Mouse (Mus musculus) A20 (cell line): ENCODE results near the gene Rasgef1a.

Experiments
- DNase-seq: peaks from one replicate; pipeline ENCODE4 v3.0.0-alpha.2; 2011; ENCODE audit warnings: low read depth, low spot score

The Rasgef1a gene

DNA sequence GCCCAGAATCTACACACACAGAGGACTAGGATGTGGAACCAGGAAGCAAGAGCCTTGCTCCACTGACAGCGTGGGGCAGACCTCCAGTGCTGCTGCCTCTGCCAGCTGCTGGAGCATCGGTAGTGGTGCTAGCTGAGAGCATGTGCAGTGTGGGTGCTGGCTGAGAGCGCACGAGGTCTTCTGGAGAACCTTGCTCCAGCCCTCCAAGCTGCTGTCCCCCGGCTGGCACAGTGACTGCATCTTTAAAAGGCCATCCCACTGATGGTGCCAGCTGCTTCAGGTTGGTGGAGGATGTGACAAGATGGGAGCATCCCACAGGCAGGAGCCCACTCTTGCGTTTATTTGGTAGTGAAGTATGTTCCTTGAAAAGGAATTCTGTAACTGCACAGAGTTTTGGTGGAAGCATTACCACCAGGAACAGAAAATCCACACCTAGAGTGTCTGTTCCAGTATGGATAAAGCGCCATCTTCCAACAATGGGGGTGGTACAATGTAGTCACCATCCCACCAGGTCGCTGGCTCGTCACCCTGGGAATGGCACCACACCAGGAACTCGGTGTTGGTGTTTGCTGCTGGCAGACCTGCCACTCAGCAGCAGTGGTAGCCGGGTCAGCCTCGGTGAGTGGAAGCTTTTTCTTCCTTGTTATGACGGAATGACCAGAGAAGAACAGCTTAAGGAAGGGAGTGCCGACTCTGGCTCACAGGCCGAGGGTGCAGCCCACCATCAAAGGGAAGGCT is 11.8 kb downstream of the Rasgef1a start:
- no peak for DNase-seq

DNA sequence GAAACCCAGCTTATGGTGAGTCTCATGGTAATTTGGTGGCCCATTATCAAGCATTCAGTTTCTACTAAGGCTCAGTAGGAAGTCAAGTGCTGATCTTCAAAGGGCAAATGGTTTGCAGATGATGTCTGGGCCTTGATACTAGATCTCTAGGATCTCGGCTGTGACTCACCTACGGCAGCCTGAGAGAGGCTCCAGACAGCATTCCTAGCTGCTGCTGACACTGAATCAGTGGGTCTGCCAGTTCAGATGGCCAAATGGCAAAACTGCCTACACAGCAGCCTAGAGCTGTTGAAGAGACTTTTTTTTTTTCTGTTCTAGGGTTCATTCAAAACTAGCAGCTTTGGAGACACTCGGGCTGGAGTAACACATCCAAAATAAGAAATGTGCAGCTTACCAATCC is 15.8 kb downstream of the Rasgef1a start:
- DNase-seq, result no peak

DNA sequence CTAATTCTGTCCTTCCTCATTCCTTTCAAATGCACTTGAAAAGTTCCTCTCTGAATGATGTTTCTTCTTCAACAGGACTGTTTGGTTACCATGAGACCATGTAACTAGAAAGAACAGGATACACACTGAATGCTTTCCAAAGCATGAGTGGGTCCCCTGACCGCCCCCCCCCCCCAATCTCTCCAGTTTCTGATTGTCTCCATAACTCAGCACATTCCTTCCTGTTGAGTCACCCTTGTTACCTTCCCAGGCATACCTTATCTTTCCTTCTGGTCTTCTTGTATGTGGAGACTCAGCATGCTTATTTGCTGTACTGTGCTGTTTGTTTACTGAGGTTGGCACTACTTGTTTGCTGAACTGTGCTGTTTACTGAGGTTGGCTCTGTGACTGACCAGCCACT is 20.2 kb downstream of the Rasgef1a start:
- DNase-seq, result no peak

GRCm38 (mm10) chr6:118035639-118036038 is 24.4 kb downstream of the Rasgef1a start:
- DNase-seq, result no peak

- DNase-seq, result no peak
Measured at GRCm38 (mm10) chr6:118036118-118036805, 25.0 kb downstream of the Rasgef1a start.

GRCm38 (mm10) chr6:118036866-118037265 is 25.6 kb downstream of the Rasgef1a start:
- no peak for DNase-seq

- DNase-seq, result no peak
Measured at GRCm38 (mm10) chr6:118045180-118045579, 33.9 kb downstream of the Rasgef1a start.

- DNase-seq, result no peak
Measured at GRCm38 (mm10) chr6:118045892-118046291, 34.7 kb downstream of the Rasgef1a start.

DNA sequence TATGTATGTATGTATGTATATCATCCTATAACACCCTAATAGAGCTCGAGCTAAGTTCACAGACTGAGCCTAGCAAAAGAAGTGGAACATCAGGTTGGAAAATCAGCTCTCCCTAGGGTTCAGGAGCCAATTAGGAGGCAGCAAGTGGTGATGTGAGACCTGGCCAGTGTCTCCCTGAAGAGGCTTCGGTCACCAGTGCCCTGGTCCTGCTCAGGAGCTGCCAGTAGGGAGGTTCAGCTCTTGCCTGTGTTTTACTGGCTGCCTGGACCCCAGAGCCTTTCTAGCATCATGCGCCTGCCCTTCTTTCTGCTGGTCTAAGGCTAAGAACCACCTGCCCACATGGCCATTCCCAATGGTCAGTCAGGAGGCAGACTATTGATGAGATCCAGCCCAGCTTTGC is 35.3 kb downstream of the Rasgef1a start:
- no peak for DNase-seq

DNA sequence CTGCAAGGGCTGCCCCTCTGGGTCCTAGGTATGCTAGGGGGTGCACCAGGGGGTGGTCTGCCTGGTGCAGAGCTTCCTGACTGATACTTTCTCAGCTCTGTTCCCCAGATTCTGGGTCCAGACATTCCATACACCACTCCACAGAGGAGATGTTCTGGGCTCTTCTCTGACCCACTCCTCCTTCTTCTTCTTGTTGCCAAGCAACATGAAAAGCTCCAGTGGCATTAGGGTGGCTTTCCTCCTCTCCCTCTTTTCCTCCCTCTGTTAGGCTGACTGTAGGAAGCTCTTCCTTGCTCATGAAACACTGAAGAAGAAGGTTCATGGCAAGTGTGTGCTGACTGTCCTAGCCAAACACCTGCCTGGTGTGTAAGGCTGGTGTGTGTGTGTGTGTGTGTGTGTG is 35.7 kb downstream of the Rasgef1a start:
- no peak for DNase-seq

GRCm38 (mm10) chr6:118047811-118048505 is 36.7 kb downstream of the Rasgef1a start:
- no peak for DNase-seq

- DNase-seq, result no peak
Measured at GRCm38 (mm10) chr6:118049776-118050175, 38.5 kb downstream of the Rasgef1a start.

DNA sequence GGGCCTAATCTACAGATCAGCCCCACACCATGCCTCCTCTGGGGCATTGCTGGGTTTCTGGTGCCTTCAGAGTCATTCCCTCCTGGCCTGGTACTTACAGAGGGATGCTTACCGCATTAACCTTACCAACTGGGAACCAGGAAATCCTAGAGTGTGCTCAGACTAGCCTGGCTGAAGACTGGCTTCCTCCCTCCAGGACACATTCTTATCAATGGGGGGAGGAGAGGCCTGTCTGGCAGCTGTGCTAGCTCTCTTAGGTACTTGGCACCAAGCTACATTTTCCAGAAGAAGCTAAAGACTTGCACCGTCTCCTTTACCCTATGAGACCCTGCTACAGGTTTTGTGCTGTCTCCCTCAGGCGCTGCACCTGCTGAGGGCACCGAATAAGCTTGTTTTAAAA is 40.2 kb downstream of the Rasgef1a start:
- no peak for DNase-seq

DNA sequence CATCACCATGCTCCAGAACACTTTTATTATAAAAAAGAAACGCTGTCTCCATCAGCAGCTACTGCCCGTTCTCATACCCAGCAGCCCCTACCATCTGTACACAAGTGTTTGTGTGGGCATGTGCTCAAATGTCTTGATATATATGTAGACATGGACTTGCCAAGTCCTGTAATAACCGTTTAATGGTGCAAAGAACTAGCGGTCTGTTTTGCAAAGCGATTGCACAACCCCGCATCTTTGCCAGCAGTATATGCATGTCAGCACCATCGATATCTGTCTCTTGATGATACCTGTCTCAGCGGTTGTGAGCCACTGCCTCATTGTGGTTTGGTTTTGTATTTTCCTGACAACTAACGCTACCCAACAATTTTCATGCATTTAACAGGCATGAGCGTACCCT is 44.0 kb downstream of the Rasgef1a start:
- no peak for DNase-seq

- no peak for DNase-seq
Measured at GRCm38 (mm10) chr6:118061266-118061665, 50.0 kb downstream of the Rasgef1a start.

- DNase-seq, result no peak
Measured at GRCm38 (mm10) chr6:118063266-118063665, 52.0 kb downstream of the Rasgef1a start.

DNA sequence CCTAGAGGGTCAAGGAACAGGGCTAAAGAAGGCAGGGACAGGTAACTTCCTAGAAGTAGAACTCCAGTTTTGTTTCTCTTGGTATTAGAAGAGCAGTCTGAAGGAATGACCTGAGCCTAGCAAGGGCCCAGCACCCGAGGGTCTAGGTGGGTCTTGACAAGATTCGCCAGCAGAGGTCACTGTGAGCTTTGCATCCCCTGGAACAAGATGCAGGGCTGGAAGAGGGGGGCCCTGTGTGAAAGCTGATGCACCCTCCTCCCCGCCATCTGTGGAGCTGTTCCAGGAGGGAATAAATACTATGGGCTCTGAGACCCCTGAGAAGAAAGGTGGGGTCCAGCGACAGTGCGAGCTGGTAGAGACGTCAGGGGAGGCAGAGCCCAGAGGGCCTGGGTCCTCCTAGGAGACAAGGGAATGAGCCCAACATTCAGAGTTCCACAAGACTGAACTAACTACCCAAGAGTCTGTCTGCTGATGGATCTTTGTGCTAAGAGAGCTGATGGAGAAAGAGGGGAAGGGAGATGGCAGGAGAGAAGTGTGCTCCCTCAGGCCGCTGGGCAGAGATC is 53.8 kb downstream of the Rasgef1a start:
- DNase-seq, result peak; percentile 63

GRCm38 (mm10) chr6:118065837-118066198 is 54.6 kb downstream of the Rasgef1a start:
- peak; percentile 51 for DNase-seq

GRCm38 (mm10) chr6:118066199-118067081 is 55.2 kb downstream of the Rasgef1a start:
- DNase-seq, result peak; percentile 62

GRCm38 (mm10) chr6:118067720-118068119 is 56.5 kb downstream of the Rasgef1a start:
- peak; percentile 38 for DNase-seq

- DNase-seq, result no peak
Measured at GRCm38 (mm10) chr6:118070321-118071012, 59.2 kb downstream of the Rasgef1a start.
